Mouse (Mus musculus) neural tube, embryonic 14.5 days (tissue): ENCODE data around the gene Ak9. TPM values are rescaled to one million over a fixed set of nuclear protein-coding genes. Genes with fewer than 3 reads are reported as not detected.

Experiments used
- ATAC-seq: fragments of 200-750 bp; cut with Nextera tagmentation; 2 replicates; pipeline ENCODE4 v1.8.0; 2017; ENCODE audit warnings: low read depth, mild to moderate bottlenecking, moderate TSS enrichment, moderate library complexity
- H3K27ac ChIP-seq: fragments of 300-500 bp; sonication (generic); 2 replicates; pipeline ENCODE4 v1.5.1; 2014; ENCODE audit warnings: low read depth, mild to moderate bottlenecking, control low read depth, low read length, moderate library complexity, mixed read lengths
- H3K27me3 ChIP-seq: fragments of 300-500 bp; sonication (generic); 2 replicates; pipeline ENCODE4 v1.6.1; 2014; ENCODE audit warnings: low read length; ENCODE audit not compliant: control insufficient read depth, insufficient read depth
- H3K36me3 ChIP-seq: fragments of 300-500 bp; sonication (generic); 2 replicates; pipeline ENCODE4 v1.6.1; 2014; ENCODE audit warnings: low read length, mixed read lengths; ENCODE audit not compliant: control insufficient read depth, insufficient read depth
- H3K4me1 ChIP-seq: fragments of 300-500 bp; sonication (generic); 2 replicates; pipeline ENCODE4 v1.6.1; 2014; ENCODE audit warnings: low read length; ENCODE audit not compliant: control insufficient read depth, insufficient read depth
- H3K4me2 ChIP-seq: fragments of 300-500 bp; sonication (generic); 2 replicates; pipeline ENCODE4 v1.6.1; 2014; ENCODE audit warnings: mild to moderate bottlenecking, low read depth, low read length, control low read depth
- H3K4me3 ChIP-seq: fragments of 300-500 bp; sonication (generic); 2 replicates; pipeline ENCODE4 v1.5.1; 2014; ENCODE audit warnings: low read depth, low read length, control low read depth, mixed read lengths
- H3K9ac ChIP-seq: fragments of 300-500 bp; sonication (generic); replicated peaks from 2 replicates; pipeline ENCODE4 v1.6.1; 2014; ENCODE audit warnings: low read depth, mild to moderate bottlenecking, control low read depth, low read length, mixed read lengths
- H3K9me3 ChIP-seq: fragments of 300-500 bp; sonication (generic); 2 replicates; pipeline ENCODE4 v1.6.1; 2016; ENCODE audit warnings: low read length; ENCODE audit not compliant: control insufficient read depth
- WGBS: fragments of 180-500 bp; shearing (Covaris S2); extraction: QIAGEN DNeasy Blood & Tissue Kit; methylation state at CpG from one replicate; pipeline ENCODE4 v1.1.7; 2014; 5-methylcytosine and 5-hydroxymethylcytosine counted together
- polyA plus RNA-seq: library from polyadenylated mRNA; unstranded; fragments of >200 nt; fragmentation: Nextera tagmentation; extraction: Ambion mirVana; gene quantifications from 2 replicates; pipeline ENCODE4 v1.2.1, GENCODE M21; 2014

Gene Ak9
- polyA plus RNA-seq, 1 experiment from 2014 or later: 0.20 TPM

DNA sequence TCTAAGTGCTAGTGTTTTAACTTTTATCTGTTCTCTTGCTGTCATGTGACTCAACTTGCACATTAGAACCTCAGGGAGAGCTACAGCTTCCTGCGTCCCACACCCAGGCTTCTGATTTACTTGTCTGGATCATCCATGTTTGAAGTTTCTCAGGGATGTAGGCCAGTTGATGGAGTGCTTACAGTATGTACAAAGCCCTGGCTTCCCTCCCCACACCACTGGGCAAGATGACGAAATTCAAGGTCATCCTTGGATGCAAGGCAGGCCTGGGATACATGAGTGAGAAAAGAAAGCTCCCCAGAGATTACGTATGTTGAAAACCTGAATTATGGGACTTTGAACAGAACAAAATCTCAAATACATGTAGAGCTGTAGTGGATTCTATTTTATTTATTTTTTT lies 149.0 kb downstream of the Ak9 start:
- Histone ChIP-seq H3K4me2 (no peak overlapping the region), H3K4me3 (no peak overlapping the region), H3K27me3 (no peaks in the 10 kb centered on the region), H3K36me3 (peaks cover 11% of the 10 kb centered on the region; the same call in 1 of the 2 replicates), H3K4me1 (peaks cover 17% of the 10 kb centered on the region), H3K9ac (no peak overlapping the region), H3K9me3 (no peaks in the 10 kb centered on the region), H3K27ac (no peak overlapping the region)
- ATAC-seq: no peak
- WGBS: 93% methylated on average over 3 of the region's 3 CpGs

DNA sequence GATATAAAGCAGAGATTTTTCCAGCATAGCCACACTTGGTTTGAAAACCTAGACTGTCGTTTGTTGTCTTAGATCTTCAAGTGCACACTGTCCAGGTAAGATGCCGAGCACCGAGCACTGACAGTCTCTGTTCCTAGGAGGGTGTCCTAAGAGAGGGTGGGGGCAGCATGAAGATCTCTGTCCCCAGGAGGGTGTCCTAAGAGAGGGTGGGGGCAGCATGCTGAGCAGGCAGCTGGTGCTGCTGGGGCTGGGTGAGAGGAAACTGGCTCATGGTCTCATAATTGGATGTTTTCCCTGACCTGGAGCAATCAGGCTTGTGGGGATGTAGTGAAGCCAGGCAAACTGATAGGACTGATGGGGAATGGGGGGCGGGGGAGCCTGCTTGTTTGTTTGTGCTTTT lies 156.2 kb downstream of the Ak9 start:
- no peaks in the 10 kb centered on the region for H3K4me1 ChIP-seq
- WGBS: 84% methylated on average over 4 of the region's 4 CpGs
- H3K9me3 ChIP-seq: no peaks in the 10 kb centered on the region
- H3K27me3 ChIP-seq: no peaks in the 10 kb centered on the region
- H3K36me3 ChIP-seq: peaks cover 14% of the 10 kb centered on the region
- H3K9ac ChIP-seq: no peak overlapping the region
- H3K4me2 ChIP-seq: no peak overlapping the region
- H3K27ac ChIP-seq: no peak overlapping the region
- ATAC-seq: no peak
- H3K4me3 ChIP-seq: no peak overlapping the region

DNA sequence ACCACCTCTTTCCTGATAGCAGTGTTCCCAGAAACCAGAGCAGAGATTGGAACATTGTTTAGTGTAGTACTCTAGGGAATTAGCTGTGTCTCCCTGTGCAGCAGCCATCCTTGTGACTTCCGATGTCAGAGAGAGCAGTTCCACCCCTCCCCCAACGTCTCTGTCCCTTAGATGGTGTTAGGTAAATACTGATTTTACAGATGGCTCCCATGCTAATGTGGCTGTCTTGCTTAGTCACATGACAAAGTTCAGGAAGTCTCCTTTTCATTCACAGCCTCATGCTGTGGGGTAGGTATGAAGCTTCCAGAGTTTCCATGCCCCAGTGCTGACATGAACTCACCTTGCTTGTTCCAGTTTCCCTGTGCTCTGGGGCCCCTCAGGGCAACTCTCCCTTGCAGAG lies 156.7 kb downstream of the Ak9 start:
- Histone ChIP-seq H3K27me3 (no peaks in the 10 kb centered on the region), H3K27ac (no peak overlapping the region), H3K4me1 (no peaks in the 10 kb centered on the region), H3K4me2 (no peak overlapping the region), H3K9me3 (no peaks in the 10 kb centered on the region), H3K9ac (no peak overlapping the region), H3K36me3 (peaks cover 14% of the 10 kb centered on the region), H3K4me3 (no peak overlapping the region)
- ATAC-seq: no peak
- 23% methylated on average over 2 of the region's 2 CpGs for WGBS

DNA sequence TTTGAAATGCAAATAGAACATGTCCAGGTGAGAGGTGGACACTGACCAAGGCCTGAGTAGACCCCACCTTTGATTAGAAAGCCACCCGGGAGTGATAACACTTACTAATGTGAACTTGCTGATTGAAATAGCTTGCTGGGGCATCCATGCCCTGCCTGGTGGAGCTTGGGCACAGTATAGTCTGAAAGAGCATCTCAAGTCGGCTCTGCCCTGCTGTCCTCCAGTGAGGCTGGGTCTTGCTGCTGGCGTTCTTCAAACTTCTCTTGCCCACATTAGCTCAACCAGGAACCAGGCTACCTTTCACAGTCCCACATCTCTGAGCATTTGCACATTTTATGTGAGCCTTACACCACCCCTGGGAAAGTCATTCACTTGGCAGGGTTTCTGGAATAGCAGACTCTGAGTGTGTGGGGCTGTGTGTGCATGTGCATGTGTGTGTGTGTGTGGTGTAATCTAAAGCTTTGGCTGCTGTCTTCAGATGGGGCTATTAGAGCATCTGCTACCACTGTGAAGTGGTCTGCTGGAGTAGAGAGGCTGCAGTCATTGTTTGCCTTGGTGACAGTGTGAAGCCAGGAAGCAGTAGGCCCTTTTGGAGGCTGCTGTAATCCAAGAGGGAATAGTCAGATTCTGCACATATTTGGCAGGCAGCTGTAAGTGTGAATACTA lies 157.4 kb downstream of the Ak9 start:
- 0 out of 2 replicates have a peak, but pooled peaks have one; percentile 17 for ATAC-seq
- Histone ChIP-seq H3K27me3 (no peaks in the 10 kb centered on the region), H3K4me1 (no peaks in the 10 kb centered on the region), H3K9ac (no peak overlapping the region), H3K4me3 (no peak overlapping the region), H3K36me3 (peaks cover 16% of the 10 kb centered on the region), H3K4me2 (no peak overlapping the region), H3K27ac (no peak overlapping the region), H3K9me3 (no peaks in the 10 kb centered on the region)
- WGBS: 90% methylated on average over 3 of the region's 3 CpGs

DNA sequence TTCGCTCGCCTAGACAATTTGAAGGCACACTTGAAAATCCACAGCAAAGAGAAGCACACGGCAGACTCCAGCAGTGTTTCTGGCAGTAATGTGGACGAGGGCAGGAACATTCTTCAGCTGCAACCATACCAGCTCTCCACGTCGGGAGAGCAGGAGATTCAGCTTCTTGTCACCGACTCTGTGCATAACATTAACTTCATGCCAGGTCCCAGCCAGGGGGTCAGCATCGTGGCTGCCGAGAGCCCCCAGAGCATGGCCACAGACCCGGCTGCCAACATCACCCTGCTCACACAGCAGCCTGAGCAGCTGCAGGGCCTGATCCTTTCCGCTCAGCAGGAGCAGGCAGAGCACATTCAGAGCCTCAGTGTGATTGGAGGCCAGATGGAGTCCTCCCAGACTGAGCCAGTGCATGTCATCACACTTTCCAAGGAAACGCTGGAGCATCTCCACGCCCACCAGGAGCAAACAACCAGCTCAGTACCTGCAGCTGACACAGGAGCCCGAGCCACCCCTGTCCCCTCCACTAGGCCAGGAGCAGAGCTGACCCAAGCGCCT lies 160.7 kb downstream of the Ak9 start:
- H3K36me3 ChIP-seq: peaks cover 9% of the 10 kb centered on the region
- H3K4me3 ChIP-seq: no peak overlapping the region
- H3K4me1 ChIP-seq: no peaks in the 10 kb centered on the region
- H3K27me3 ChIP-seq: no peaks in the 10 kb centered on the region
- WGBS: 28% methylated on average over 15 of the region's 15 CpGs
- H3K9ac ChIP-seq: no peak overlapping the region
- no peak for ATAC-seq
- H3K9me3 ChIP-seq: no peaks in the 10 kb centered on the region
- H3K27ac ChIP-seq: no peak overlapping the region
- H3K4me2 ChIP-seq: no peak overlapping the region

DNA sequence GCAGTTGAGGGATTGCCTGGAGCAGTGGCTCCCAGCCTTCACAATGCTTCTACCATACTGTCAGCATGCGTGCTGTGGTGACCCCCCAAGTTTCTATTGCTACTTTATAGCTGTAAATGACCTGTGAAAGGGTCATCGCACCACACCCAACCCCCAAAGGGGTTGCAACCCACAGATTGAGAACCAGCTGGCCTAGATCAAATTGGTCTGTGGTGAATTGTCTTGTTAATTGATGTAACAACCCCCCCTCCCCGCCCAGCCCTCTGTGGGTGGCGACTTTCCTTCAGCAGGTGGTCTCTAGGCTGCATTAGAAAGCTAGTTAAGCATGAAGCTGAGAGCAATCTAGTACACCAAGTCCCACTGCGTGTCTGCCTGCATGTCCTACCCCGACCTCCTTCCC lies 163.5 kb downstream of the Ak9 start:
- H3K36me3 ChIP-seq: peaks cover 9% of the 10 kb centered on the region
- H3K4me3 ChIP-seq: no peak overlapping the region
- H3K27ac ChIP-seq: no peak overlapping the region
- no peak; the same call in 1 of the 2 replicates for ATAC-seq
- H3K27me3 ChIP-seq: no peaks in the 10 kb centered on the region
- WGBS: 11% methylated on average over 6 of the region's 6 CpGs
- H3K4me2 ChIP-seq: no peak overlapping the region
- H3K4me1 ChIP-seq: no peaks in the 10 kb centered on the region
- H3K9me3 ChIP-seq: no peaks in the 10 kb centered on the region
- no peak overlapping the region for H3K9ac ChIP-seq

DNA sequence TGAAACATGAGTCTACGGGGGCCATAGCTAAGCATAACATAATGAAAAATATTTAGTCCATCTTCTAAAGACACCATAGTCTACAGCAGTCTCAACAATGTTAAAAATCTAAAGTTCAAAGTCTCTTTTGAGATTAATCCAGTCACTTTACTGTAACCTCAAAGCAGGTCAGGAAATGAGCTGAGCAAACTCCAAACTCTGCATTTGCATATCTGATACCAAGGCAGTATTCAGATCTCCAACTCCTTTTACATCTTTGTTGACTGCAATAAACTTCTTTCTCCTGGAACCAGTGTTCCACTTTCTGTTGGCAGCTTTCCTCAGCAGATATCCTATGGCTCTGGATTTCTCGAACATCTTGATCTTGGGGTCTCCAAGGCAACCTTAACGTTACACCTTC lies 166.9 kb downstream of the Ak9 start:
- Histone ChIP-seq H3K9ac (no peak overlapping the region), H3K4me3 (no peak overlapping the region), H3K27me3 (no peaks in the 10 kb centered on the region), H3K4me2 (no peak overlapping the region), H3K9me3 (no peaks in the 10 kb centered on the region), H3K27ac (no peak overlapping the region), H3K36me3 (peaks cover 6% of the 10 kb centered on the region; the same call in 1 of the 2 replicates), H3K4me1 (peaks cover under 1% of the 10 kb centered on the region; the same call in 1 of the 2 replicates)
- ATAC-seq: no peak
- 84% methylated on average over 3 of the region's 3 CpGs for WGBS

DNA sequence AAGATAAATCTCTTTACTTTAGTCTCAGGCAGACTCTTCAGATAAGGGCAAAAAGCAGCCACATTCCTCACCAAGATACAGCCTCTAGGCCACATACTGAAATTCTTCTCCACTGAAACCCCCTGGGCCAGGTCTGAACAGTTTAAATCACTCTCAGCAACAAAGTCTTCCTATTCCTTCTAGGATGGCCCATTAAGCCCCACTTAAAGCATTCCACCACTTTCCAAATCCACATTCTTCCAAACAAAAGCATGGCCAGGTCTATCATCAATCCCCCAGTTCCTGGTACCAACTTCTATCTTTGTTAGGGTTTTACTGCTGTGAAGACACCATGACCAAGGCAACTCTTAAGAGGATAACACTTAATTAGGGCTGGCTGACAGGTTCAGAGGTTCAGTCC lies 168.8 kb downstream of the Ak9 start:
- Histone ChIP-seq H3K9me3 (no peaks in the 10 kb centered on the region), H3K27ac (no peak overlapping the region), H3K4me3 (no peak overlapping the region), H3K9ac (no peak overlapping the region), H3K36me3 (no peaks in the 10 kb centered on the region), H3K4me2 (no peak overlapping the region), H3K27me3 (no peaks in the 10 kb centered on the region), H3K4me1 (peaks cover 13% of the 10 kb centered on the region; the same call in 1 of the 2 replicates)
- ATAC-seq: no peak

DNA sequence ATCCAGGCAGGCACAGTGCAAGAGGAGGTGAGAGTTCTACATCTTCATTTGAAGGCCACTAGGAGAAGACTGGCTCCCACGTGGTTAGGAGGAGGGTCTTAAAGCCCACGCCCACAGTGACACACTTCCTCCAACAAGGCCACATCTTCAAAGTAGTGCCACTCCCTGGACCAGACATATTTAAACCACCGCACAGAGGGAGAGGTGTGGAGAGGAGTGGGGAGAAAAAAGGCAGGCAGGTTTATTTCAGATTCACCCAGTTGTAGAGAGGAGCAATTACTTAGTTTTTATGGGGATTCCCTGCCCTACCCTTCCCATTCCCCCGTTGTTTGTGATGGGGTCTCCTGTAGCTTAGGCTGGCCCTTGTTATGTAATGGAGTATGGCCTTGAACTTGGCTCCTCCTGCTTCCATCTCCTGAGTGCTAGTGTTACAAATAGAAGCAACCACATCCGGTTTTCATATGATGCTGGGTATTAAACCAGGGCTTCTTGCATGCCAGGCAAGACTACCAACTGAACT lies 169.2 kb downstream of the Ak9 start:
- Histone ChIP-seq H3K4me2 (no peak overlapping the region), H3K9me3 (no peaks in the 10 kb centered on the region), H3K27ac (no peak overlapping the region), H3K36me3 (no peaks in the 10 kb centered on the region), H3K27me3 (no peaks in the 10 kb centered on the region), H3K9ac (no peak overlapping the region), H3K4me3 (no peak overlapping the region), H3K4me1 (peaks cover 16% of the 10 kb centered on the region)
- no peak for ATAC-seq
- WGBS: 75% methylated on average over 5 of the region's 5 CpGs
